Mouse (Mus musculus): ENCODE results near the gene Chrm5. TPM values are rescaled to one million over a fixed set of nuclear protein-coding genes. Genes with fewer than 3 reads are reported as not detected.
A peak's percentile ranks its signal among the peaks of the same experiment; 100 is the strongest.

Chrm5 gene
- polyA plus RNA-seq (2012; rRNA removed): not detected in 2 replicates

DNA sequence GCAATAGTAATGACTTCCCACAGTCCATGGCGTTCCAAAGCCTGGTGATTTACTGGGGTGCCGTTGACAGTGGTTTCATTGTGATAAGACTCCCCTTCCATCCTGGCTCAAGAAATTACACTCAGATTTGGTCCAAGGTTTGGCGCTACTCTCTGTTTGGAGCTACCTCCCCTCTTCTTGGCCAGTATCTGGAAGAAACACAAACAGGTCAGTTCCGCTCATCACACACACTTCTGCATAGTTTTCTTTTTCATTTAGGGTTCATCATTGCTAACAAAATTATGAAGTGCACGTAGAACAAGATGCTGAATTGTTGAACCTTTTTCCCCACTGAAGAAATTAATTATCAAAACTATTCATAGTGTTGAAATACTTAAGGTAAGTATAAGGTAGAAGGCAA, at the start of gene Chrm5:
Chrm5 (minus strand) TSS at position 101 of the 400 bp plus-strand sequence.
- no peak for DNase-seq (ENCODE audit: low spot score)

DNA sequence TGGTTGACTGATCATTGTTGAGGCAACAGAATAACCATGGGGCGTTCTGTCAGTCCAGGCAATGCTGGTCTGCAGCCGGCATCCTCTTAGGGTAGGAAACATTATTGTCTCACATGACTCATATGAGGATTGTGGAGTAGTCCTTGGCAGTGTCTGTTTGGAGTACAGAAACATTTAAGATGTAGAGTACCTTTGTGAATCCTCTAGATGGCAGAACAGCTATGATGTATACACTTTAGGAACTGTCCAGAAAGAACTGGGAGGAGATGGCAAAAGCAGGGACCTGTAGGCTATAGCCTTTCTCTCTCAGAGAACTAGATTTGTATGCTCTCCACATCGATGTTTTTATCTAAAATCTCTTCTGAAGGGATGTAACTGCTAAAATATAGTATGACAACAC, 46.4 kb upstream of the Chrm5 start:
- DNase-seq (ENCODE audit: low spot score): no peak

DNA sequence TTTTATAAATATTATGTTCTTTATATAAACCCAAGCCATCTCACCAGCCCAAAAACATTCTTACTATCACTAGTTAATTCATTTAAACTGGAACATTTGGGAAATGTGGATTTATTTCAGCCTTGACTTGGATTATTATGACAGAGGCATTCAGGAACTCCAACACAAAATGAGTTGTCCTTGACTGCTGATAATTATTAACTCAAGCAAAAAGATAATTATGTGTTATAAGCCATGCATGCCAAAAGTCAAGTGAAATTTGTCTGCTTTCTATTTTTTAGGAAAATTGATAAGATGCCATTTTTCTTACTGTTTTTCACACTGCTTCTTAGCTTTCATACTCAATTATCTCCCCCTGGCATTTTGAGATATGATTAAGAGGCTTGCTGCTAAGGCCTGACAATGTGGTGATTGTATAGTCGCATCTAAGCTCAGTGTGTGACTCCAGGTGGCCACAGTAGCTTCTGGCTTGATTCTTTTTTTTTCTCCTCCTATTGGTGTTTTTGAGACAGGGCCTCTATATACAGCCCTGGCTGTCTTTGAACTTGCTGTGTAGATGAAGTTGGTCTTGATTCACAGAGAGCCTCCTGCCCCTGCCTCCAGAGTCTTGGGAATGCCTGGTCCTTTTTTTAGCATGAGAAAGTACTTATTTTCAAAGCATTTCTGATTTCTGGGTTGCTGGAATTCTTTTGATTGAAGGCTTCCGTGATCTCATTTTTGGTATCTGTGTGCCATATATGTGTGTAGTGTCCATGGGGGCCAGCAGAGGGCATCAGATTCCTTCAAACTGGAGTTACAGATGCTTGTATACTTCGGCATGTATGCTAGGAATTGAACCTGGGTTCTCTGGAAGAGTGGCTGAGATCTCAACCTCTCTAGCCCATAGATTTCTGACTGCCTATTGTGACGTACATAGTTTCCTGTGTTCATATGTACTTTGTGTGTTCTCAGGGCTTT, 40.2 kb upstream of the Chrm5 start:
- DNase-seq (ENCODE audit: low spot score): no peak

DNA sequence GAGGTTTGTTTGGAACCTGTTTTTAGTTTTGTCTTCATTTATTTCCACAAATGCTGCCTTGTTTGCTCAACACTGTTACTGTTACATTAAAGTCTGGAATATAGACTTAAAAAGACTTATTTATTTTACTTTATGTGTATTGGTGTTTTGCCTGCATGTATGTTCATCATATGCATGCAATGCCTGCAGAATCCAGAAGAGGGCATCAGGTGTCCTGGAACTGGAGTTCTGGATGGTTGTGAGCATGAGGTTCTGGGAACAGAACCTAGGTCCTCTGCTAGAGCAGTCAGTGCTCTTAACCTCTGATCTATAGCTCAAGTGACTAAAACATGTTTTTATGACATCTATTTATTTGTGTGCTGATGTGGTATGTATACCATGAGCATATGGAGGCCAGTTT, 38.0 kb upstream of the Chrm5 start:
- no peak for DNase-seq (ENCODE audit: low spot score)

DNA sequence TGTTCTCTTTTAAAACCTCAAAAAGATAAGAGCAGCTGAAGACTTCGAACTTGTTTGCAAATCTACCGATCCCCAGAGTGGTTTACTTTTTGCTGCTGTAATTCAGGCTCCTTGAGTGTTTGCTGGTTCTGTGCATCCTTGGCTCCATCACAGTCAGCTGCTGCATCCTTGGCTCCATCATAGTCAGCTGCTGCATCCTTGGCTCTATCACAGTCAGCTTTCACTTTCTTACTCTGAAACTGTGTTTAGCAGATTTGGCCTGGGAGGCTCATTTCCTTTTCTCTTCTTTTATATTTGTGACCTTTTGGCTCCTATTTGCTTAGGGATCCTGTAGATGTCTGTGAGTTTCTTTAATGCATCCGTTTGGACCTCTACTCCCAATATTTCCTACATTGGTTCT, 36.6 kb upstream of the Chrm5 start:
- no peak for DNase-seq (ENCODE audit: low spot score)

DNA sequence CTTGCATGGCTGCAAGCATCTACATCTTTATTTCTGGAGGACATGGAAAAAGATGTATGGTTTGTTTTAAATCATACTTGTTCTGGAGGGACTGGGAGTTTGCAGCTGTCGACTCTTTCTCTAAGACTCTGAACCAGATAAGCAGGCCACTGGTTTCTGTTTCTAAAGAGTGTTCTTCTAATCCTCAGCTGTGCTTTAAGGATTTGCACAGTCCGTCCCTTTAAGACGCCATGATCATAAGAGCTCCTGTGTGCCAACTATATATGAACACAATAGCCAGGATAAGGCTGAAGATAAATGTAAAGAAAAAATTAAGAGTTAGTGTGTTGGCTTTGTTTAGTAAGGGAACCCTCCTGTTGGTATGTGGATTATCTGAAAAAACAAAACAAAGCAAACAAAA, 36.2 kb upstream of the Chrm5 start:
- DNase-seq (ENCODE audit: low spot score): no peak

DNA sequence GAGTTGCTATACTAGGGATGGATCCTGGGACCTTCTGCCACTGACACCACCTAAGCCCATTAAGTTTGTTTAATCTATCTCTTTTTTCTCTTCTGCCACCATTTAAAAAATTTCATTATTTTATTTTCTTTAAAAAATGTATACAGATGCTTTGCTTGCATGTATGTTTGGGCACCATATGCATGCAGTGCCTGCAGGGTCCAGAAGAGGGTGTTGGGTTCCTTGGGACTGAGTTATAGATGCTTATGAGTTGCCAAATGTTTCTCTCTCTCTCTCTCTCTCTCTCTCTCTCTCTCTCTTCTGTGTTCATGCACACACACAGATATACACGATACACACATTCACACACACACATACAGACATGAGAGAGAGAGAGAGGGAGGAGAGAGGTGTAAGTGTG, 32.5 kb upstream of the Chrm5 start:
- no peak for DNase-seq (ENCODE audit: low spot score)

DNA sequence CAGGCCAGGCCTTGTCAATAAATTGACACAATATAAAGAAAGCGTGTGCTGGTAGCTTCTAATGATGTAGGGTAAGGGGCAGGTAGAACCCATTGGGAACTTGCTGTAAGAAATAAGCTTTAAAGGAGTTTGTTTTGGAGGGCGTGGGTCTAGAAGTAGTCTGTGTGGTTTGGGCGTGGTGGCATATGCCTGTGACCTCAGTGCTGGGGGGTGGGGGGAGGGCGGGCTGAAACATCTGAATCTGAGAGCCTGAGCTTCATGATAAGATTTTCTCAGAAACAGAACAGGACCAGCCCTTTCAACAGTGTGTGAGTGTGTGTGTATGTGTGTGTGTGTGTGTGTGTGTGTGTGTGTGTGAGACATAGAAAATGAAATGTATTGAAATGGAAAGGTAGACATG, 29.6 kb upstream of the Chrm5 start:
- no peak for DNase-seq (ENCODE audit: low spot score)

DNA sequence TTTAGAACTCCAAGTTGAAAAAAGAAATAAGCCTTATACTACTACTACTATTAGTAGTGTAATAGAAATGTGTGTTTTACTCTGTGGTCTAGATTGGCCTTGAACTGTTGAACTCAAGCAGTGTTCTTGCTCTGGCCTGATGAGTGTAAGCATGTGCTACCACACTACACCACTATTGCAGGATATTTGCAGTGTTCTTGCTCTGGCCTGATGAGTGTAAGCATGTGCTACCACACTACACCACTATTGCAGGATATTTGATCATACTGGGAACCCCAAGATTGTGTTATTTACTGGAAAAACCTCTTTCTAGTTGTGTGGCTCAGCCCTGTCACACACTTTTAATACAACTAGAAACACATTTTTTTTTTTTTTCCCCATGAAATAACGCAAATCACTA, 26.9 kb upstream of the Chrm5 start:
- no peak for DNase-seq (ENCODE audit: low spot score)

DNA sequence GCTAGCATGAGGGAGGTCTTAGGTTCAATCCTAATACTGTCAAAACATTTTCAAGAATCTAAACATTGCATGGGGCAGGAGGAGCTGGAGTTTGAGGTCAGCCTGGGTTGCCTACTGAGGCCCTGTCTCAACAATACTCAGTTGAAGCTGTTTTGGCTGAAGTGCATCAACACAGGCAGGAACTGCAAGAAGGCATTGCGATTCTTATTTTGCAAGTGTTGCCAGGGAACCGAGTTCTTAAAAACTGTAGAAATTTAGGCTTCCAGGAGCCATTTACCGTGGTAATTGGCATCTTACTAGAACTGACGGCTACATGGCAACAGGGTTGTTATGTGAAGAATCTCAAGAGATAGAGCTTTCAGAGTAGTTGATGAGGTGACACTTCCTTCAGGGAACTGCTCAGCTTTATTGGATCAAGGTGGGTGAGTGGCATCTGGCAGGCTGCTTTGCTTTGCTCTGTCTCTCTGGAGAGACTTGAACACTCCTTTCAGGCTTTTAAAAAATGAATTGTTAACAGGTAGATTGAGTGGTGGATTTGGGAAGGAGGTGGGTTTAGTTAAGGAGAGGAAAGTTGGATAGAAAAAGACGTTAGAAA, 26.4 kb upstream of the Chrm5 start:
- no peak for DNase-seq (ENCODE audit: low spot score)

DNA sequence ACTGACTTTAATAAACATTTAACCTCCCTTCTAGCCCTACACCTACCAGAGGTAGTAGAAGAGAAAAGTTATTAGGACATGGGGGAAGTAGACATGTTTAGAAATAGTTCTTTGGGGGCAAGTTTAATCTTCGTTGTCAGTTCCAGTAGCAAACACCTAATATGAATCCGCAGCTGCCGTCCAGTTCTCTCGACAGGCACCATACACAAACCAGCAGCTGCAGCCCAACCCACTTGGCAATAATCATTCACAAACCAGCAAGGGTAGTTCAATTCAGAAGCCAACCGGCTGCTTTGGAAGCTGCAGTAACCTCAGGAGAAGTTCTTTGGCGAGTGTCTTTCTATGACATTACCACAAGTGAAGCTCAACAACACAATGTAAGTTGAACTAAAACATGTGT, 23.4 kb upstream of the Chrm5 start:
- no peak for DNase-seq (ENCODE audit: low spot score)

DNA sequence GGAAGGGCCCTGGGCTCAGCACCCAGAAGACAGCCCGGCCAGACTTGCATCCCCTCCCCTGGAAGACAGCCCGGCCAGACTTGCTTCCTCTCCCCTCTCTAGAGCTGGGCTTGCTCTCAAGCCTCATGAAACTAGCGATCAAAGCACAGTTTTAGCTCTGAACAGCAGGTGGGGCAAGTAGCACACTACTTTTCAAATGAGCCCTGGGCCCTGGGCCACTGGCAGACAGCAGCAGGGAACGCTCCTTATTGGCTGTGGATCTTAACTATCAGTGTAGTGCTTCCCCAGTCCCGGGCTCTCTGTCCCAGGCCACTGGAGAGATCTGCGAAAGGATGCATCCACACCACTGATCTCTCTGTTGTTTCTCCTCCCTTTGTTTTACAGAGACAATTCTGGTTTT, 20.6 kb upstream of the Chrm5 start:
- no peak for DNase-seq (ENCODE audit: low spot score)

DNA sequence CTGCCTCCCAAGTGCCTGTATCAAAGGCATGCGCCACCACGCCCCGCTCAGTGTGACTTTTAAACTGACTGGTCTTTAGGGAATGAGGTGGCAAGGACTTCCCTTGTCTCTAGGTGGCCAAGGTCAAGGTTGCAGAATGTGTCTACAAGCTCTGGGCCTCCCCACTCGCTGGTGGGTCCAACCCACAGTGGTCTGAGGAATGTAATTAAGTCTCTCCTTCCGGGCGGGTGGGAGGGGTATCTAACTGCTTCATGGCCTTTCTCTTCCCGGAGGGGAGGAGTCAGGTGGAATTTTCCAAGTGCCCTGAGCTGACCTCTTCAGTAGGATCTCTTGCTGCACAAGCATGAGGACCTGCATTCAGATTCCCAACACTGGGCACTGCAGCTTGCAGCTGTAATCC, 17.3 kb upstream of the Chrm5 start:
- no peak for DNase-seq (ENCODE audit: low spot score)

DNA sequence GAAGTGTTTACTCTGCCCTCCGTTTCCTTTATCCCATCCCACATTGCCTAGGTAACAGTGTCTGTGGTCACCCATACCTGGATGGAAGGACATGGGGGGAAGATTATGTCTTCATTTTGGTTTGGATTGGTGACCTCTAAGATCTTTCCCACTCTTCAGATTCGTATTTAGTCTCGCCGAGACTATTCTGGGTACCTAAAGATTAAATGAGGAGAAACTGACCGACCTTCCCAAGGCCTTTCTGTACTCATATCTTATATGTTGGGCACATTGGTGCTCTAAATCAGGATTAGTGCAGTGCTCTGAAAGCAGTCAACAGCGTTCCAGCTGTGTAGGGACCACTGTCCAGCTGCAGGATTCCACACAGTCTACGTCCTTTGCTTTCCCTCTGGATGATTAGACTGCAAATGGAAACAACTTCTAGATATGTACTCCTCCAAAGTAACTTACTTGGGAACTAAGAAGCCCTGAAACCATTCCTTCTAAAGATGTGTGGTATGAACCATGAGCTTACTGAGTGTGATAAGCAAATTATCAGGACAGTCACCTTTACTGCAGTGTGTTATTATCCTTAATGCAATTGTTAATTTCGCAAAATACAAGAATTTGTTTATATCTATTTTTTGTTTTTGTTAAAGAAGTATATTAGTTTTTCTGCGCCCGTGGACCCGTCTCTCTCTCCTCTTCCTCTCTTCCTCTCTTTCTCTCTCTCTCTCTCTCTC, 13.1 kb upstream of the Chrm5 start:
- no peak for DNase-seq (ENCODE audit: low spot score)

DNA sequence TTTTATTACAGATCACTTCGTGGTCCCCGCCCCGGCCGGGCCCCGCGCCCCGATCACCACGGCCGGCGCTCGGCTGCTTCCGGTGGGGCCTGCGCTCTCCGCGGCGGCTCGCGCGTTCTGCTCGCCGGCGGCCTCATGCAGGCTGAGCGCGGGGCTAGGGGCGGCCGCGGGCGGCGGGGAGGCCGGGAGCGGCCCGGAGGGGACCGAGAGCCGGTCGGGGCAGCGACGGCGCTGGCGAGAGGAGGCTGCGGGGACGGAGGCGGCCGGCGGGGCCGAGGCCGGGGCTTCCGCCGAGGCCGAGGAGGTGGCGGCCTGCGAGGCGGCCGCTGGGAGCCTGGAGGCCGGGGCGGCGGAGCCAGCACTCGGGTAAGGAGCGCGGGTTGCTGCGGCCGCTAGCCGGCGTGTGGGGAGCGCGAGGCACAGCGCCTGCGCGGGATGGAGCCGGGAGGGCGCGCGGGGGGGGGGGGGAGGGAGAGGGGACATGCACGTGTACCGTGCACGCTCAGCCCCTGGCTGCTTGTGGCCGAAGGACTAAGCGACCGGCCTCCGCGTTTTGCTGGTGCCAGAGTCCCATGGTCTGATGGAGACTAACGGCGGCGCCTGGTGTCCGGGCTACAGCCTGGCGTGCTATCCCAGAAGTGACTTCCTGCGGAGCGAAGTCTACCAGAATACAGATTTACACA, 12.4 kb upstream of the Chrm5 start, which contains the start of gene Aven:
Aven (plus strand) TSS at position 109 of the 683 bp plus-strand sequence.
- peak; percentile 92 for DNase-seq (ENCODE audit: low spot score)

DNA sequence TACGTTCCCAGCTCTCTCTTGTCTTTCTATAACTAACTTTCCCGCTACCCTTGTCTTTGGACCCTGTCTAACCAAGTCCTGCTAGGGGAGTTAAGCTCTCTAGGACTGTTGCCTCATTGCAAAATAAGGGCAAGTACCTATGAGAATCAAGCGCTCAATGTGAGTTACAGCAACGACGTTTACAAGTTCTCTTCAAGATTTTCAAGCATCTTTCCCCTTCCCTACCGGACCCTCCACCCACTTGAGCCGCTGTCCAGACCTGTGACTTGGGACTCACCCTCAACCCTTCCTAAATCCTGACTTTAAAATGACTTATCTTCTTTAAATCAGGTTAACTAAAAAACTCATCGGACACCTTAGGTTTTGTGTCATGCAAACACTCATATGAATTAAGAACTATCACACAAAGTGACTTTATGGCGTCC, 11.9 kb upstream of the Chrm5 start:
- no peak for DNase-seq (ENCODE audit: low spot score)

DNA sequence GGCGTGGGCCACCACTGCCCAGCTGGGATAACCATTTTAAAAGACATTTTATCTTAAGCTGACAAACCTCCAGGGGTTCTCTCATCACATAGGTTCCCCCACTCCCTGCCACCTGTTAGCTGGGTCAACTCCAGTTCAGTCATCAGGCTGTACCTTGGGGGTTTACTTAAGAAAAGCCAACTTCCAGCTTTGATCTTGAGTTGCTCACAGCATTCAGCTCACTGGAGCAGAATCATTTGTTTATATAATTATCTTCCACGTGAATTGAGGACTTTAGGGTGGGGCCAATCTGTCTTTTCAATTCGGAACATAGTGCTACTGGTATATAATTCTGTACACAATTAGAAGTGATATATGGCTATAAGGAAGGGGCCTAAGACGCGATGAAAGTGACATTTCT, 11.1 kb upstream of the Chrm5 start:
- DNase-seq (ENCODE audit: low spot score): no peak

DNA sequence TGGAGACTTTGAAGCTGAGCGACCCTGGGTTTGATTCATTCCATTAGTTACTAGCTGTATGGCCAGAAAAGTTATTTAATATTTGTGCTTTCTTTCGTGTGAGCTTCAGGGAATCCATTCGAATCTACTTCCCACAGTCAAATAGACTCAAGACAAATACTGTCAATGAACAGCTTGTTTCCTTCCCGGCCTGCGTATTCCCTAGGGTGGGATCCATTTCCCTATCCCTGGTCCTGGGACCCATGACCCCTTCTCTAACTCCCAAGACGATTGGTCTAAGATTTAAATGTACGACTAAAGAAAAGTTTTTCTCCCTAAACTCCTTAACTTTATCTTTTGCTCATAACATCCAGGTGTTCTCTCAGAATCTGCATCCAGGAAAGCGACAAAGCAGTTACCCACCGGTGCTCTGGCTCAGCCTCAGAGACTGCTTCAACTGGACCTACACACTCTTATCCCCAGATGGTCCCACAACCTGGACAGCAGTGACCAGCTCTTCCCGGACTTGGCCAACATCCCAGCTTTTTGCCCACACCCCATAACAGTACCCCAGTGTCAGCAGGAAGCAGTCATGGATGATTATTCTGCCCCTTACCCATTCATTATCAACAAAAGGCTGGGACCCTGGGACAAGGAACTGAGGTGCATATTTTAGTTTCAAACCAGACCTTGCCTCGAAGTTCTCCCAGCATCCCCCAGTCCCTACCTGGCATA, 10.1 kb upstream of the Chrm5 start:
- DNase-seq (ENCODE audit: low spot score): no peak

DNA sequence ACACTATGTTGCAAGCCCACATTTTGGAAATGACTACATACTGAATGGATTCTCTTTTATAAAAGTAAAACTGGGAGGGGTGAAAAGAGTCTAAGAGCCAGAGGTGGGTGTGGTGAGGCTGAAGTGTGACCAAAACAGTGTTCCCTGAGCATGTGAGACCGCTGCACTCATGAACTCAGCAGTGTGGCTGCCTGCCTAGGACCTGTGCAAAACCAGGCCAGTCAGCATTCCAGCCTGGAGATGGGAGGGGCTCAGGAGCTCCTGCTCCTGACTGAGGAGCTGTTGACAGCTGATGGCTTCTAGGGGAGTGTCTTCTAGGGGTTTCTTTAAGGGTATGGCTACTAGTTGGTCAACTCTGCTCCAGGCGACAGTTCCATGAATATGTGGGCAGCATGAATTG, 4.3 kb upstream of the Chrm5 start:
- DNase-seq (ENCODE audit: low spot score): no peak

DNA sequence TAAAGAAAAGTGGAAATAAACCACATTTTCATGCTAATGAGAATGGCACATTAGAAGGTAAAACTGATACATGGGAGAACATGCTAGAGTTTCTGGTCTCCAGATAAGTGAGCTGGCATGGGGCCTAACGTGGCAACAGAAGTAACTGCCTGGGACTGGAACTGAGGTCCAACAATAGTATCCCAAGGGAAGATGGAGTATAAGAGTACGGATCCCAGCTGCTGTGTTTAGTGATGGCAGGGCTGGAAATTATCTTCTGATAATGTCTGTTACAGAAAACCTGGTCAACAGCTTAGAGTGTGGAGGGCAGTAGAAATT, 2.7 kb upstream of the Chrm5 start:
- no peak for DNase-seq (ENCODE audit: low spot score)

DNA sequence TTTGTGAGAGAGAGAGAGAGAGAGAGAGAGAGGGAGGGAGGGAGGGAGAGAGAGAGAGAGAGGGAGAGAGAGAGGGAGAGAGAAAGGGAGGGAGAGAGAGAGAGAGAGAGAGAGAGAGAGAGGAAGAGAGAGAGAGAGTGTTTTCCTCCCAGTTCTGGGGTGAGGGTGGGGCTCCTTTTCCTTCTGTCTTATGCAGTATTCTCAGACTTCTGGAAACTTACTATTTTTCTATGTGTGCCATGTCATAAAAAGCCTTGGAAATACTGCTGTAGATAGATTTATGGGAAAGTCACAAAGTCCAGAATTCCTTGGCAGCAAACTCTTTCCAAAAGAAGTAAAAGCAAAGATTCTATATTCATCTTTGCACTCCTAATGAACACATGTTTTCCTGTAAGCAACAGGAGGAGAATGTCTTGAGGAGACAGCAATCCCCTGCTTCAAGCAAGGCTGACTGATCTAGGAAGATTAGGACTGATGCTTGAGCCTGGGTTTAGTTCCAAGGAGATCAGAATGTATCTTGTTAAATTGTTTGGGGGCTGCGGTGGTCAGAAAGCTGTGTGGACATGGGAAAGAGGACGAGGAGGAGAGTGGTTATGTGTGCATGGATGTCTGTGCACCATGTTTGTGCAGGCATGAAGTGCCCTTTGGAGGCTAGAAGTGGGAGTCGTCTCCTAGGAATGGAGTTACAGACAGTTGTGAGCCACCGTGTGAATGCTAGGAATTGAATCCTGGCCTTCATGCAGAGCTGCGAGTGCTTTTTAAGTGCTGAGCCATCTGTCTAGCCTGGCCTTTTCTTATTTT, 2.2 kb upstream of the Chrm5 start:
- no peak for DNase-seq (ENCODE audit: low spot score)

All from urinary bladder, adult 2 months (tissue).